Mouse (Mus musculus) kidney, postnatal 0 days (tissue): Measurements from ENCODE around the gene Afmid. TPM values are rescaled to one million over a fixed set of nuclear protein-coding genes. Genes with fewer than 3 reads are reported as not detected.
"Not testable (repeated sequence)": the region's sequence is repeated elsewhere in the genome, so short reads cannot be mapped to it uniquely, and the experiment has no call there.

Experiments
- ATAC-seq: fragments of 200-750 bp; cut with Nextera tagmentation; replicated peaks from 2 replicates; pipeline ENCODE4 v1.8.0; 2017; ENCODE audit warnings: low read depth, moderate number of reproducible peaks, moderate TSS enrichment, moderate library complexity; ENCODE audit not compliant: low FRiP score
- DNase-seq: peaks from one replicate; pipeline ENCODE4 v3.0.0-alpha.2; 2016; ENCODE audit warnings: low spot score
- H3K27ac ChIP-seq: fragments of 300-500 bp; sonication (generic); 2 replicates; pipeline ENCODE4 v1.5.1; 2014; ENCODE audit warnings: mild to moderate bottlenecking
- H3K27me3 ChIP-seq: fragments of 300-500 bp; sonication (generic); 2 replicates; pipeline ENCODE4 v1.6.1; 2014; ENCODE audit warnings: low read length, mixed read lengths; ENCODE audit not compliant: insufficient read depth
- H3K36me3 ChIP-seq: fragments of 300-500 bp; sonication (generic); 2 replicates; pipeline ENCODE4 v1.6.1; 2014; ENCODE audit warnings: low read length, mixed read lengths; ENCODE audit not compliant: insufficient read depth
- H3K4me1 ChIP-seq: fragments of 300-500 bp; sonication (generic); replicated peaks from 2 replicates; pipeline ENCODE4 v1.6.1; 2014; ENCODE audit warnings: antibody characterized with exemption, low read length, mixed read lengths; ENCODE audit not compliant: insufficient read depth
- H3K4me2 ChIP-seq: fragments of 300-500 bp; sonication (generic); 2 replicates; pipeline ENCODE4 v1.6.1; 2014; ENCODE audit warnings: mild to moderate bottlenecking, low read length, moderate library complexity, mixed read lengths
- H3K4me3 ChIP-seq: fragments of 300-500 bp; sonication (generic); replicated peaks from 2 replicates; pipeline ENCODE4 v1.5.1; 2014; ENCODE audit warnings: low read depth, low read length
- H3K9ac ChIP-seq: fragments of 300-500 bp; sonication (generic); 2 replicates; pipeline ENCODE4 v1.6.1; 2014; ENCODE audit warnings: low read depth, low read length
- H3K9me3 ChIP-seq: fragments of 300-500 bp; sonication (generic); replicated peaks from 2 replicates; pipeline ENCODE4 v1.6.1; 2016; ENCODE audit warnings: low read length, inconsistent platforms, mixed read lengths
- CTCF ChIP-seq: IDR thresholded peaks from 2 replicates; pipeline ENCODE4 v1.5.1; 2016; ENCODE audit warnings: antibody characterized with exemption, low read depth, mild to moderate bottlenecking, moderate library complexity
- WGBS: fragments of 180-500 bp; shearing (Covaris S2); extraction: QIAGEN DNeasy Blood & Tissue Kit; methylation state at CpG from one replicate; pipeline ENCODE4 v1.1.7; 2014; 5-methylcytosine and 5-hydroxymethylcytosine counted together
- polyA plus RNA-seq: library from polyadenylated mRNA; unstranded; fragments of >200 nt; fragmentation: Nextera tagmentation; extraction: Ambion mirVana; gene quantifications from 2 replicates; pipeline ENCODE4 v1.2.1, GENCODE M21; 2015

The Afmid gene
- polyA plus RNA-seq, 1 experiment from 2014 or later: 4.5 TPM

DNA sequence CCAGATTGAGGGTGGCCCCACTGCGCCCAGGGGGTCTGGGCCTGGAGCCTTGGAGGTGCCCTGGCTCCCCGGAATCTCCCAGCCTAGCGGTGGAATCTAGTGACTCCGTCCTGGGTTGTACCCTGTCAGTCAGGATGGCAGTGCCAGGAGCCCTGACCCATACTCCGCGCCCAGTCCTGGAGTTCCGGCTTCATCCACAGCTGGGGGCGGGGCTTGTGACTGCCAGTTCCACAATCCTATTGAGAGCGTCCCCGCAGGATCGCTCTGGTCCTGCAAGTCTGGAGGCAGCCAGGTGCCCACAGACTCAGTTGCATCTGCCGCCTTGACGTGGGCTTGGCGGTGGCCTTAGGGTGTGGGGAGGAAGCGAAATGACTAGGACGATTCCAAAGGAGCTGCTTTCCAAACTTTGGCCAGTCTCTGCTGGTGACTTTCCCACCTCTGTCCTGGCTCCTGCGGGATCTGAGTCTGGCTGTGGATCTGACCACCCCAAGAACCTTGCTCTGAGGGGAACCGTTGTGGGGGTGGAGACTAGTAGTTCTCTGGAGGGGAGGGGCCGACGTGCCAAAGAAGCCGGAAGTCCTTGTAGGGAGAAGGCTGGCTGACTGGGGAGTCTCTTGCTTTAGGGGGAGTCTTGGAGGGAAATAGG lies 15.2 kb upstream of the Afmid start:
- TF ChIP-seq CTCF: peak; percentile 58
- peak; percentile 94 for DNase-seq
- Histone ChIP-seq H3K27ac (peak overlapping the region; percentile 75), H3K27me3 (no peaks in the 10 kb centered on the region), H3K4me1 (peaks cover 3% of the 10 kb centered on the region; the same call in 1 of the 2 replicates), H3K4me2 (peak overlapping the region; percentile 82), H3K9ac (peak overlapping the region; percentile 74), H3K36me3 (peaks cover 23% of the 10 kb centered on the region), H3K4me3 (peak overlapping the region; percentile 71), H3K9me3 (no peaks in the 10 kb centered on the region)
- WGBS: 0% methylated on average over 21 of the region's 21 CpGs
- ATAC-seq: peak; percentile 89

DNA sequence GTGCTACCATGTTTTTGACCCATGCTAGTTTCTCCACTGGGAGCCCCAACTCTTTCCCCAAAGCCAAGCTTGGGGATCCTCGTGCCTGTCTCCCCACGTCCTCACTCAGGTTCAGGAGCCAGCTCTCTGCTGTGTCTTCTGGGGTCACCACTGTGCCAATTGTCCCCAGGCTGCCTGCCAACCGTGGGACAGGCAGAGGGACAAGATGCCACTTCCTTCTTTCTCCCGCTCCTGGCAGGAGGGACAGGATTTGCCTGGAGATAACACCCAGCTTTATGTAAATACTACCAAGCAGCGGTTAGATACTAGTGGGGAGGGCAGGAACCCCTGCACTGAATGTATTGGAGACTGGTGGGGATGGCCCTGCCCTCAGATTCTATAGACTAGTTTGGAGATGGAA lies 11.9 kb upstream of the Afmid start:
- Histone ChIP-seq H3K27ac (no peak overlapping the region), H3K4me2 (no peak overlapping the region), H3K36me3 (peaks cover 32% of the 10 kb centered on the region), H3K9me3 (no peaks in the 10 kb centered on the region), H3K27me3 (no peaks in the 10 kb centered on the region), H3K4me1 (peaks cover 3% of the 10 kb centered on the region; the same call in 1 of the 2 replicates), H3K4me3 (no peak overlapping the region), H3K9ac (no peak overlapping the region)
- no peak for TF ChIP-seq CTCF
- ATAC-seq: no peak
- WGBS: 80% methylated on average over 5 of the region's 5 CpGs
- no peak for DNase-seq

DNA sequence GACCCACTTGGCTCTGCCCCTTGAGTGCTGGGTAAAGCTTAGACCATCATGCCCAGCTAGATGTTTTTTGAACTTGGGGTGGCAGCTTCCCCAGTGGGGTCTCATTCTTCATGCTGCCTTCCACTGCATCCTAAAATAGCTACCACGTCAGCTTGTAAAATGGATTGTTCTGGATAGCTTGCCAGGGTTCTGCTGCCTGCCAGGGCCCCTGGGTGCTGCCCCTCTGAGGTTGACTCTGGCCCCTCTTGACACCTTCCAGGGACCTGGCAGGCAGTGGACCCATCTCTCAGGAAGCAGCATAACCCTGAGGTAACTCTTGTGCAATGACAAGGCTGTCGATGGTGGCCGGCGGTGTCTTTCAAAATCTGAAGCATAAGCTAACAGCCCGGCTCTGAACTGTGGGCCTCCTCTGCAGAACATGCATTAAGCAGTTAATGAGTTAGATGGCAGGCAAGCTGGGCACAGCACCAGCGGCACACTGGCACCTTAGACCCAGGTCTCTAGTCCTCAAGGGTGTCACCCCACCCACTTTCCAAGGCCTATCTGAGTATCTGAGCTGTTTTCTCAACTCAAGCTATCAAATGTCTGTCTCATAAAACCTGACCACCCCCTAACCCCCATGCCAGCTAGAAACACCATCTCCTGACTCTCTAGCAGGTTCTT lies 10.9 kb upstream of the Afmid start:
- ATAC-seq (no peak), DNase-seq (no peak)
- Histone ChIP-seq H3K9ac (no peak overlapping the region), H3K9me3 (no peaks in the 10 kb centered on the region), H3K36me3 (peaks cover 33% of the 10 kb centered on the region), H3K27ac (no peak overlapping the region), H3K4me1 (no peaks in the 10 kb centered on the region; the same call in 1 of the 2 replicates), H3K4me2 (no peak overlapping the region), H3K27me3 (no peaks in the 10 kb centered on the region), H3K4me3 (no peak overlapping the region)
- WGBS: 83% methylated on average over 6 of the region's 6 CpGs
- TF ChIP-seq CTCF: no peak

DNA sequence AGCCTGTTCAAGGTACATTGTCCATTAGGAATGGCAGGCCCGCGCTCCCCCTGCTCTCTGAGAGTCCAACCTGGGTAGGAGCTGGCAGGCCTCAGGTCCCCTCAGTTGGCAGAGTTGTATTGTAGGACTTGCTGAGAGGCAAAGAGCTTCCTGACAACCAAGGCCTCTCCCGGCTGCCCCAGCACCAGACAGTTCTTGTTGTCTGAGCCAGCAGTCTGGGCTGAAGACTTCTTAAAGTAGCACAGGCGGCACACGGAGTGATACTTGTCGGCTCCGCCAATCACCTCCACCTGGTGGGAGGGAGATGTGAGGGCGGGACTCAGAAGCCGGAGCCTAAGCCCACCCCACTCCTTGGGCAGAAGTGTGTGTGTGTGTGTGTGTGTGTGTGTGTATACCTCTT lies 9.9 kb upstream of the Afmid start:
- not testable (repeated sequence) for H3K4me2 ChIP-seq, H3K4me3 ChIP-seq, H3K27ac ChIP-seq, H3K9ac ChIP-seq, DNase-seq, H3K9me3 ChIP-seq, H3K4me1 ChIP-seq, H3K27me3 ChIP-seq, ATAC-seq
- peaks cover 38% of the 10 kb centered on the region for H3K36me3 ChIP-seq
- WGBS: 74% methylated on average over 9 of the region's 9 CpGs

DNA sequence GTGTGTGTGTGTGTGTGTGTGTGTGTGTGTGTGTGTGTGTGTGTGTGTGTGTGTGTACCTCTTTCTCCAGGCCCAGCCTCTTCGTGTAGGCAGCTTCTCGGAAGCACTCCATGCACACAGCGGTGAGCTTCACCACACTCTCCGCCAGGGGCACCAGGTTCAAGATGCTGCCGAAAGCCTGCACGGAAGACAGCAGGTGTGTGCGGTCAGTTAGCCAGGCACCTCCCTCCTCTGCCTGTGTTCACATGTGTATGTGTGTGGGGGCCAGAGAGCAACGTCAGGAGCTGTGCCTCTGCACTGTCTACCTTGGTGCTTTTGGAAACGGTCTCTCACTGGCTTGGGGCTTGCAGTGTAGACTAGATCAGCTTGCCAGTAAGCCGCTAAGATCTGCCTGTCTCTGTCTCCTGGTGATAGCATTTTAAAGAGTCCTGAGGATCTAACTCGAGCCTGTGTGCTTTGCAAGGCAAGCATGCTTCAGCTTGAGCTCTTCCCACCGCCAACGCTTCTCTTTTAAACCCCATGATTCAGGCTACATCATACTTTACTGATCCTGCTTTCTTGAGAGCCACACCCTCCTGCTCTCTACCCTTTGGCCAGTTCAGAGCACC lies 9.2 kb upstream of the Afmid start:
- Histone ChIP-seq H3K27ac (no peak overlapping the region), H3K4me2 (no peak overlapping the region), H3K9ac (no peak overlapping the region), H3K36me3 (peaks cover 42% of the 10 kb centered on the region), H3K9me3 (no peaks in the 10 kb centered on the region), H3K27me3 (no peaks in the 10 kb centered on the region), H3K4me3 (no peak overlapping the region), H3K4me1 (no peaks in the 10 kb centered on the region)
- 84% methylated on average over 13 of the region's 13 CpGs for WGBS
- no peak for TF ChIP-seq CTCF
- ATAC-seq (no peak), DNase-seq (no peak)

DNA sequence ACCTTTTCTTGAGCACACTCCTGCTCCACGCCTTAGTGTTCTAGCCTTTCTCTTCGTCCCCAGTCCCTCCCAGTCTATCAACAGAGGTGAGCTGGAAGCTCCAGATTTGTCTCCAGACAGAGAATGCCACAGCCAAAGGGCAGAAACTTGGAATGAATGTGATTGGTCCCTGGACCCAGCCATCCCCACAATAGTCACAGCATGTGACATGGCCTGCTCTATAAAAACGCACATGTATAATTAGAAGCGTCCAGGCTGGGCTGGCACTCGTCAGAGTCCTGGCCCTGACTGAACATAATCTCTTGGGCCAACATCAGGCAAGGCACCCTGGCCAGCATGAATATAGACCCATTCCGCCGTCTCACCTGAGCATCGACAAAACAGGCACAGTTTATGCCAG lies 6.6 kb upstream of the Afmid start:
- H3K36me3 ChIP-seq: peaks cover 35% of the 10 kb centered on the region; the same call in 1 of the 2 replicates
- ATAC-seq: no peak
- no peak for DNase-seq
- H3K4me2 ChIP-seq: no peak overlapping the region
- 85% methylated on average over 8 of the region's 8 CpGs for WGBS
- TF ChIP-seq CTCF: no peak
- no peak overlapping the region for H3K4me3 ChIP-seq
- no peaks in the 10 kb centered on the region for H3K9me3 ChIP-seq
- H3K27me3 ChIP-seq: no peaks in the 10 kb centered on the region
- H3K4me1 ChIP-seq: peaks cover 6% of the 10 kb centered on the region; the same call in 1 of the 2 replicates
- H3K27ac ChIP-seq: no peak overlapping the region
- H3K9ac ChIP-seq: no peak overlapping the region
